Mouse (Mus musculus): ENCODE measurements around the gene Ube2e1.
"Not testable (repeated sequence)": the region's sequence is repeated elsewhere in the genome, so short reads cannot be mapped to it uniquely, and the experiment has no call there.

Ube2e1 gene

GRCm38 (mm10) chr14:18241786-18242185, 89.9 kb downstream of the Ube2e1 start:
- no peak for DNase-seq (ENCODE audit: low spot score)

DNA sequence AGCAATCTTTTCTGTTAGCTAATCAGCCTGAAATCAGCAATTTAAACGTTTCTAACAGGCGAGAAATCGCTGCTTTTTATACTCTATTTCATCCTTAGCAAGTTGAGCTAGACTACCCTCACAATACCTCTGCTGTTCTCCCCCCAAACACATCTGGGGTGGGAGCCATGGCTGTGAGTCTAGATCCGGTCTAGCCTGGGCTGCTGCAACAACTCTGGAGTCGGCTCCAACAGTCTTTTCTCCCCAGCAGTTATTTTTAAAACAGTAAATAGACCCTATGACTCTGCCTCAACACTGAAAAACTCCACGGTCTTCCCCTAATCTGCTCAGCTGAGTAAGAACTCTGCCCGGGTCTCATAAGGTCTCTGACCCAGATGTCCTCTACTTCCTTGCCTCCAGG, 91.5 kb downstream of the Ube2e1 start:
- no peak for DNase-seq (ENCODE audit: low spot score)

DNA sequence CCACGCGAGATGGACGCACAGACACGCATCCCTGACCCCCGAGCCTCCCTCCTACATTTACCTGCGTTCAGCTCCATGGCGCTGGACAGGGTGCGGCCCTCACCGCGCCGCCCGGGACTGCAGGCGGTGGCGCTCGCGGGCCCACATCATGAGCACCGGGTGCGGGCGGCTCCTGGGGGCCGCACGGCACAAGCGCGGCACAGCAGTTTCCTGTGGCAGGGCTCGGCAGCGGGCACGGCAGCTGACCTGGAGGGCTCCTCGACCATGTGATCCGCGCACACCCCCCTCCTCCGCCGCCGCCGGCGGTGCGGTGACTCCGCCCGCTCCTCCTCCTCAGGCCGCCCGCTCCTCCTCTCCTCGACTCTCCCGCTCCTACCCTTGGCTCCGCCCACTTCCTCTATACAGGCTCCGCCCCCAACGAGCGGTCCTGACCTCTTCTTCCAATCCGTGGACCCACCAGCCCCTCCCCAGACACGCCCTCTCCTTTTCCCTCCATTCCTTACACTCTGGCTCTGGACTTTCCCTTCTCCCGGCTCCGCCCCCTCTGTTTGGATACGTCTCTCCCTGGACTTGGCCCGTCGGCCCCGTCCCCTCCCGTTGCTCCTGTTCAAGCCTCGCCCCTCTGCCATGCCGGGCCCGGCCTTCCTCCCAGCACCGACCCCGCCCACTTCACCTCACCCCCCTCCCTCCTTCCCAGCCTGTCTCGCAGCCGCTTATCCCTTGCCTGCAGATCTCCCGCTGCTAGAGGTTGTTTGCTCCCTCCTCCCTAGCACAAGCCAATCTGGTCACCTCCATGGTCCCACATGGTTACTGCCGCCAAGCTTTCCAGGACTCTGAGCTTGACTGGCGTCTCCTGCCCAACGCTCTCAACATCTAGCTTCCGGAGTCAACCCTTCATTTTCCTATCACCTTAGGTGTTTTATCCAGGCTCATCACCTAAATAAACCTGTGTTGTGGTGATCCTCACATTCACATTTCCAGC, 92.6 kb downstream of the Ube2e1 start, which contains the start of gene Nr1d2:
Nr1d2 (minus strand) TSS at position 378 of the 982 bp plus-strand sequence.
- peak; percentile 97 for DNase-seq (ENCODE audit: low spot score)

- peak; percentile 95 for DNase-seq (ENCODE audit: low spot score)
Measured at GRCm38 (mm10) chr14:18238131-18238749, 93.4 kb downstream of the Ube2e1 start.

GRCm38 (mm10) chr14:18237381-18237780, 94.3 kb downstream of the Ube2e1 start:
- no peak for DNase-seq (ENCODE audit: low spot score)

- not testable (repeated sequence) for DNase-seq (ENCODE audit: low spot score)
Measured at GRCm38 (mm10) chr14:18236496-18237235, 95.0 kb downstream of the Ube2e1 start.

DNA sequence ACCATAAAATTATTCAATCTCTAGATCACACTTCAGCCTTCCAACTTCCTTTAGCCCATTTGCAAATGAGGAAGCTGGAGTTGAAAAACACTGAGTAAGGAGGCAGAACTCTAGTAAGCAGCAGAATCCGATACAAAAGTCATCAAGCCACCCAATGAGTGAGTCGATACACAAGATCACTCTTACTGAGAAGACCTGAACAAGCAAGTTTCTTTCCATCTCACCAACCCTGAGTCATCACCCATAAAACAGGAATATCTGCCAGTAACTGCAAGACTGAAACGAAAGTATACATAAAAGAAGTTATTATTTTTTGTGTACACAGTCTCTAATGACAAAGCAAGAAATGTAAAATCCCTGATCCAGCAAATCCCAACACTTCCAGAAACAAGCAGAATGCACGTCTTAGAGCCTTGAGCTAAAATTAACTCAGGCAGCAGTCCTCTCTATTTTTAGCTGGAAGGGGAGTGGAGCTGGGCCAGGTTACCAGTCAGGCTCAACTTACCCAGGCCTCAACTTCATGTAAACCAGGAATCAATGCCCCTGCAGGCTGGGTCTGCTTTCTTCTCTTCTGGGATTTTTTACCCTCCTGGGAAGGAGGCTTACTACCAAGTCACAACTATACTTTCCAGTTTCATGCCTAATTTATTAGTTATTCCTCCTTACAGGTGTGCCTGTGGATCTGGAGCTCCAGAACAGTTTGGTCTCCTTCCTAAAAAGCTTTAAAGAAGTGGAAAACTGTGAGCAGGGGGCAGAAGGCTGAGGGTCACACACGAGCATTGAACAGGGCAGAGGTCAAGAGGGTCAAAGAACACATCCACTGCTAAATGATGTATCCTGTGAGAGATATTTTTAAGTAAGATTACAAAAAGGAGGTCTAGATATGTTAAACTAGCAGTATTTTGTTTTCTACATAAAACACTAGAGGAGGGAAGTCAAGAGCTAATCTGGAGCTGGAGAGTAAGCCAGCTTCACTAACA, 97.4 kb downstream of the Ube2e1 start:
- DNase-seq (ENCODE audit: low spot score): no peak

GRCm38 (mm10) chr14:18233076-18233475, 98.6 kb downstream of the Ube2e1 start:
- DNase-seq (ENCODE audit: low spot score): no peak
